Mouse (Mus musculus) lung, postnatal 0 days (tissue): ENCODE results near the gene Myo18b.

Experiments
- CTCF ChIP-seq: IDR thresholded peaks from 2 replicates; pipeline ENCODE4 v1.5.1; 2016; ENCODE audit warnings: antibody characterized with exemption, mild to moderate bottlenecking
- EP300 ChIP-seq: IDR thresholded peaks from 2 replicates; pipeline ENCODE4 v1.6.1; 2016; ENCODE audit warnings: antibody characterized with exemption, mild to moderate bottlenecking, control low read depth

GRCm38 (mm10) chr5:112928201-112928881, 32.2 kb upstream of the Myo18b start:
- TF ChIP-seq CTCF (no peak), EP300 (no peak)
